8 mouse cellular contexts compared by ENCODE assay signal in genomic region chr7:56419253-56419844, GRCm38 (mm10).
DNase-seq lines count a peak whose midpoint lies in the region; ATAC-seq and TF ChIP-seq lines count a peak whose summit lies in the region.

No protein-coding gene starts in this region.

- no peaks in the 10 kb centered on the region for H3K4me1 ChIP-seq in heart, adult 2 months (ENCODE audit: control insufficient read depth, insufficient read depth, low read length)
- no peaks in the 10 kb centered on the region for H3K4me1 ChIP-seq in heart, embryonic 10.5 days
- H3K4me1 ChIP-seq in forebrain, embryonic 15.5 days: peaks cover 26% of the 10 kb centered on the region
- no peaks in the 10 kb centered on the region for H3K4me1 ChIP-seq in stomach, embryonic 14.5 days (ENCODE audit: control insufficient read depth, insufficient read depth, low read length)

- no peak for TF ChIP-seq CTCF in heart, adult 2 months (IDR thresholded peaks at IDR 0.05)

- TF ChIP-seq POLR2A in heart, adult 2 months (IDR thresholded peaks at IDR 0.05; ENCODE audit: insufficient read depth, low read depth, low read length): no peak

- H3K36me3 ChIP-seq in heart, adult 2 months (ENCODE audit: control insufficient read depth, insufficient read depth, low read length): no peaks in the 10 kb centered on the region
- no peaks in the 10 kb centered on the region for H3K36me3 ChIP-seq in heart, embryonic 10.5 days
- H3K36me3 ChIP-seq in forebrain, embryonic 15.5 days: no peaks in the 10 kb centered on the region
- no peaks in the 10 kb centered on the region for H3K36me3 ChIP-seq in stomach, embryonic 14.5 days (ENCODE audit: control insufficient read depth, insufficient read depth, low read length)

- TF ChIP-seq EP300 in heart, adult 2 months (IDR thresholded peaks at IDR 0.05; ENCODE audit: insufficient read depth, low read depth, low read length): no peak

- H3K27ac ChIP-seq in heart, adult 2 months: no peak overlapping the region
- no peak overlapping the region for H3K27ac ChIP-seq in heart, embryonic 10.5 days
- H3K27ac ChIP-seq in forebrain, embryonic 15.5 days (replicated peaks): no peak overlapping the region
- H3K27ac ChIP-seq in stomach, embryonic 14.5 days (ENCODE audit: low read length): no peak overlapping the region

- no peaks in the 10 kb centered on the region for H3K9me3 ChIP-seq in heart, embryonic 10.5 days
- H3K9me3 ChIP-seq in forebrain, embryonic 15.5 days: no peaks in the 10 kb centered on the region
- no peaks in the 10 kb centered on the region for H3K9me3 ChIP-seq in stomach, embryonic 14.5 days (ENCODE audit: control insufficient read depth, low read depth, low read length)

- no peak overlapping the region for H3K9ac ChIP-seq in heart, adult 2 months (ENCODE audit: low read depth, low read length)
- H3K9ac ChIP-seq in forebrain, embryonic 15.5 days (replicated peaks): no peak overlapping the region
- H3K9ac ChIP-seq in stomach, embryonic 14.5 days (replicated peaks; ENCODE audit: low read depth, low read length): no peak overlapping the region

- H3K4me2 ChIP-seq in forebrain, embryonic 15.5 days (replicated peaks): no peak overlapping the region
- no peak overlapping the region for H3K4me2 ChIP-seq in stomach, embryonic 14.5 days (replicated peaks; ENCODE audit: low read depth, low read length)

- H3K4me3 ChIP-seq in heart, adult 2 months: no peak overlapping the region
- no peak overlapping the region for H3K4me3 ChIP-seq in heart, embryonic 10.5 days
- no peak overlapping the region for H3K4me3 ChIP-seq in forebrain, embryonic 15.5 days
- H3K4me3 ChIP-seq in stomach, embryonic 14.5 days (ENCODE audit: low read depth, low read length): no peak overlapping the region

- DNase-seq in heart, adult 2 months: peak; percentile 35 to 37
- no peak for DNase-seq in heart, embryonic 10.5 days (ENCODE audit: low spot score)
- DNase-seq in kidney, adult 8-10 months: peak; percentile 3 to 20
- DNase-seq in left cerebral cortex, postnatal 25 days (ENCODE audit: low spot score in 2 of 2): peak; percentile 37 to 74
- no peak for DNase-seq in cerebellum, adult 8-10 months
- no peak for DNase-seq in B cell, adult 2 months

- intact Hi-C loops in heart, adult 2 months (cut with DNase I): no loop called here
- intact Hi-C loops in left cerebral cortex, postnatal 25 days (cut with DNase I): no loop called here

- 21% methylated on average over 5 of the region's 5 CpGs for WGBS in heart, adult 2 months
- 19% methylated on average over 5 of the region's 5 CpGs for WGBS in heart, embryonic 10.5 days
- WGBS in forebrain, embryonic 15.5 days: 15% methylated on average over 5 of the region's 5 CpGs
- WGBS in stomach, embryonic 14.5 days: 19% methylated on average over 5 of the region's 5 CpGs

- no peaks in the 10 kb centered on the region for H3K27me3 ChIP-seq in heart, adult 2 months (ENCODE audit: control insufficient read depth, insufficient read depth, low read length)
- no peaks in the 10 kb centered on the region for H3K27me3 ChIP-seq in heart, embryonic 10.5 days (ENCODE audit: insufficient read depth, poor library complexity, severe bottlenecking)
- no peaks in the 10 kb centered on the region for H3K27me3 ChIP-seq in forebrain, embryonic 15.5 days
- H3K27me3 ChIP-seq in stomach, embryonic 14.5 days (ENCODE audit: control insufficient read depth, insufficient read depth, low read length): no peaks in the 10 kb centered on the region

- ATAC-seq in forebrain, embryonic 15.5 days (replicated peaks): peak; percentile 39
- ATAC-seq in stomach, embryonic 14.5 days (ENCODE audit: insufficient number of reproducible peaks, insufficient read depth, low FRiP score, low read depth): peak; percentile 54; the same call in 1 of the 2 replicates

- no peaks in the 10 kb centered on the region for H3K79me2 ChIP-seq in heart, adult 2 months (replicated peaks; ENCODE audit: control insufficient read depth, insufficient read depth, low read length)

Comparison
In these comparisons a context has a peak if more than half of its experiments do, and no peak if none do; other contexts are left out.
1. DNase-seq: peak in heart, adult 2 months (2 of 2), kidney, adult 8-10 months (2 of 2) and left cerebral cortex, postnatal 25 days (2 of 2); none in heart, embryonic 10.5 days (single experiment), cerebellum, adult 8-10 months (single experiment) and B cell, adult 2 months (0 of 2).